Mouse (Mus musculus) activated CD4-positive, CD25-positive, alpha-beta regulatory T cell (primary cell): ENCODE measurements around the gene Casp8. TPM values are rescaled to one million over a fixed set of nuclear protein-coding genes. Genes with fewer than 3 reads are reported as not detected.

ENCODE experiments used
- polyA plus RNA-seq, 2 experiments: library from polyadenylated mRNA; unstranded; fragments of 100-300 nt; shearing (Covaris generic); gene quantifications; one replicate each; pipeline ENCODE4 v1.2.1; 2017

The Casp8 gene
- 100 to 1,000 TPM; 232 to 243 TPM for polyA plus RNA-seq

DNA sequence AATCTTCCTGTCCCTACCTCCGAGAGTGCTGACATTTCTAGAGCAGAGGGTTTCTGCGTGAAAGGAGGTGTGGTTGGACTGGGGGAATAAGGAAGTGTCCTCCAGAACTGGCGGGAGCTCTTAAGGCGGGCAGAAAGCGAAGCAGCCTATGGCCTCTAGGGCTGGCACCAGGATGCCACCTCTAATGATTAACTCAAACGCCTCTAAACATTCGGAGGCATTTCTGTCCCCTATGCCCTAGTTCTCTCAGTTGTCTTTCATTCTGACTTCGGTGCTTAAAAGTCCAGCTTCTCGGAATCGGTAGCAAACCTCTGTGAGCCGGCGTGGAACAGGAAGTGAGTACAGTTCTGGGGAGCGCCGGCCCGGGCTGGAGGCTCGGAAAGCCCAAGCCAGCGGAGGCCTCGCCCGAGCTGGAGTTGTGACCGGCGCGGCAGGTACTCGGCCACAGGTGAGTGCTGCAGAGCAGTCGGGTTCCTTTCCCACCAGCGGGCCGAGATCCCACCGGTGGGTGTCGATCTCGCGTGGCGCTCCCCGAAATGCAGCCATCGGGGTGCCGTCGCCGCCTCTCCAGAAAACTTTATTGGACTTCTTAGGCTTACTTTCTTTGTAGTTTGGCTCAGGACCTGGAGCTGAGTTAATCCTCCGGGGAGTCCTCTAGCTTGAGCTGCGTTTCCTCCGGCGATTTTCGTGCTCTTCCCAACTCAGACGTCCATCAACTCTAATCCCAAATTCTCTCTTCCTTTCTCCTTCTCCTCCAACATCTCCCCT lies at the start of gene Casp8:
Casp8 (plus strand) TSS at position 84 of the 768 bp plus-strand sequence.

Other genes starting within 250 kb of the Casp8 start
- 1 to 10 TPM; 6.8 to 9.0 TPM for gene Fam126b, start 209.1 kb upstream of the Casp8 start, polyA plus RNA-seq
- gene Ndufb3, start 209.0 kb upstream of the Casp8 start, polyA plus RNA-seq, result 100 to 1,000 TPM; 126 to 149 TPM
- under 1 TPM in 1 of 2 experiments, not detected in 1; 0.57 TPM for gene Als2cr12, start 99.4 kb upstream of the Casp8 start, polyA plus RNA-seq
- gene Cflar, start 83.9 kb upstream of the Casp8 start, polyA plus RNA-seq, result 100 to 1,000 TPM; 110 to 152 TPM
- gene Trak2, start 178.1 kb downstream of the Casp8 start, polyA plus RNA-seq, result 10 to 100 TPM; 22.3 to 25.4 TPM
- 10 to 100 TPM; 17.2 to 20.0 TPM for gene Stradb, start 178.1 kb downstream of the Casp8 start, polyA plus RNA-seq